Mouse (Mus musculus): ENCODE results near the gene Gm42372.

The Gm42372 gene

DNA sequence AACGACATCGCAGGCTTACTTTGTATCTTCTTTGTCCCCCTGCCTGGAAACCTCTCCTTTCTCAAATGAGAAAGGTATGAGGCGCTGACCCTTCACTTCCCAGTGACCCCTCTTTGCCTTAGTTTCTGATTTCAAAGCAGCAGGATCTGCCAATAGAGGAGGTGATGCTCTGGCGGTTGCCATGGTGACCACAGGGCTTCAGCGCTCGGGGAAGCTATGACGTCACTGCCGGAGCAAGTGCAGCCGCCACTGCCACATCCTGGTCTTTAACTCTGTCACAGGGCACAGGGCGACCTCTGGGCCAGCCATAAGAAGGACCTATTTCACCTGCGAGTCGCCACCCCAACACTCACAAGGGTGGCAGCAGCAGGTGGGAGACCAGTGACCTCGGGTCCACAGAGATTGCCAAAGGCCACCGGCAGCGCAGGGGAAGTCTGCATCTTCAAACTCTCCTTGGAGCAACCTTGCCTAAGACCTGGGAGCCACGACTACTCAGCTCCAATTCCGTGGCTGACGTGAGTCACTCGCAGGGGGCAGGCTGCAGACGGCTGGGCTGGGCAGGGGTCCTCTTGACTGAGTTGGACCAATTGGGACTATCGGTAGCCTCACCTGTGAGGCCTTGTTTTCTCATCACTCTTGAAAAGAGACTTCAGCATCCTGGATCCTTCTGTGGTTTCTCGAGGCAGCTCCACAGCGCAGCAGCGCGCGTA is at the start of gene Gm42372:
TSS of gene Gm42372 (plus strand) at position 228 of the 710 bp plus-strand sequence.
- in situ Hi-C loops (cut with MboI, MseI): no loop called here

DNA sequence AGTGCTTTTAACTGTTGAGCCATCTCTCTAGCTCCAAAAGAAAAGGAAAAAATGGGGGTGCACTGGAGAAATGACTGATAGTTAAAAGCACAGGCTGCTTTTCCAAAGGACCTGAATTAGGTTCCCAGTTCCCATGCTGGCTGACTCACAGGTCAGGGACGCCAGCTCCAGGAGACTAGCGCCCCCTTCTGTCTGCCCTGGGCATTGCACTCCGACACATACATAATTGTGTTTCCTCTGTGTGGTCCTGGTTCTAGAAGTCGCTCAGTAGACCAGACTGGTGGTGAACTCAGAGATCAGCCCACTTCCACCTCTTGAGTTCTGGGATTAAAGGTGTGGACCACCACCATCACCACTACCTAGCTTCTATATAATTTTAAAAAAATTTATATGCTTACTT is 45.6 kb upstream of the Gm42372 start:
- in situ Hi-C loops (cut with MboI, MseI): no loop called here

- in situ Hi-C loops (cut with MboI, MseI): no loop called here
These were observed 44.6 kb upstream of the Gm42372 start for GRCm38 (mm10) chr7:16938117-16938791.

DNA sequence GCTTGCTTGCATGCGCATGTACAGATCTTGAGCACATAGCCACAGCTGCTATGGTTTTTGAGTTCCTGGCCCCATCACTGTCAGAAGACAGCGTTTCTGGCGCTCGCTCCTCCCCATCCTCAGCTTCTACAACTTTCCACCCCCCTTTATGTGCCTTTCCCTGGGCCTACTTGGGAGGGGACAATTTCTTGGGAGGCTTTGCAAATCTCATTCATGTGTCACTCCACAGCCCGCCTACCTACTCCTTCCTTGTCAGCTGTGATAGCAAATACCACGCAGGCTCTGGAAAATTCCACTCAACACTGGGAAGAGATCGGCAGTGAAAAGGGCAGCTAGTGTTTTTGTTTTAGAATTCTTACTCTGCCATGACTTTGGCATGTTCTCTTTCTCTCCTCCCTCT is 42.6 kb upstream of the Gm42372 start:
- in situ Hi-C loops (cut with MboI, MseI): no loop called here

DNA sequence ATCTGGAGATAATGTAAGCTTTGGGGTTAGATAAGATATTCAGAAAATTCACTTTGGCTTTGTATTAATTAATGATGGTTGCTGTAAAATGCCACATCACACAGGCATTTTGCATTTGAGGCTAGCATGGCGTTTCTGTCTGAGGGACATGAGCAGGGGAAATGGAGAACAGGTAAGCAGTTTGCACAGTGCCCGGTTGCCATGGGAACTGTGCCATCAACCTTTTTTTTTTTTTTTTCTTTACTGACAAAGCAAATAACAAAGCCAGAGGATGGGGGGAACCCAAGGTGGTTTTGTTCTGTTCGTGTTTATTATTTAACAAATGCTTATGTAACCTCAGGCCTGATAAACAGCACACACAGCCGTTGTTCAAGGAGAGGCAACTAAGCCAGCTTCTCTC is 40.0 kb upstream of the Gm42372 start:
- in situ Hi-C loops (cut with MboI, MseI): no loop called here

DNA sequence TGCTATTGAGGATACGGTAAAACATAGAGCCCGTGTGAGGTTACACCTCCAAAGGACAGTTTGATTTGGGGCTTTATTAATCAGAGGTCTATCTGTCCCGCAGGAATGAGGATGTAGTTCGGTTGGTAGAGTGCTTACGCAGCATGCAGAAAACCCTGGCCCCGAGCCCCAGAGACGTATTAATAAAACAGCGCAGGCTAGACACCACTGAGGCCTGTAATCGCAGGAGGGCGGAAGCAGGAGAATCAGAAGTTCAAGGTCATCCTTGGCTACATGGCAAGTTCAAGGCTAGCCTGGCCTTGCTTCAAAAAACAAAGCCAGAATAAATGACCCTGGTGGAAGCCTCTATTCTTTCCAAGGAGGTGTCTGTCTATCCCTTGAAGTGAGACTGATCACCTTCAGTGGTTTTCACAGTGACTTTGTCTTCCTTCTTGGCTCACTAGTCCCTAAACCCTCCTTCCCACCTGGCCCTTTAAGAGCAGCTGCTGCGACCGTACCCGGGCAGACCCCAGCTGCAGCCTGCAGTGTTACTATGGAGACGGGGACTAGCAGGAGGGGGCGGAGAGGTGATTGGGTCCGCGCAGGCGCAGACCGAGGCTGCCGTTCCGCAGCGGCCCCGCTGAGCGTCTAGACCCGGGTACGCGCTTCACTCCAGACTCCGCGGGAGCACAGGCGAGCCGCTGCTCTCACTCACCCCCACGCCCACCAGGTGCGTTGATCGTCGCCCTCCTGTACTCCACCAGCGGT is 38.7 kb upstream of the Gm42372 start, which contains the start of gene Pnmal2:
TSS of gene Pnmal2 (plus strand) at position 622 of the 747 bp plus-strand sequence.
- in situ Hi-C loops (cut with MboI, MseI): no loop called here

DNA sequence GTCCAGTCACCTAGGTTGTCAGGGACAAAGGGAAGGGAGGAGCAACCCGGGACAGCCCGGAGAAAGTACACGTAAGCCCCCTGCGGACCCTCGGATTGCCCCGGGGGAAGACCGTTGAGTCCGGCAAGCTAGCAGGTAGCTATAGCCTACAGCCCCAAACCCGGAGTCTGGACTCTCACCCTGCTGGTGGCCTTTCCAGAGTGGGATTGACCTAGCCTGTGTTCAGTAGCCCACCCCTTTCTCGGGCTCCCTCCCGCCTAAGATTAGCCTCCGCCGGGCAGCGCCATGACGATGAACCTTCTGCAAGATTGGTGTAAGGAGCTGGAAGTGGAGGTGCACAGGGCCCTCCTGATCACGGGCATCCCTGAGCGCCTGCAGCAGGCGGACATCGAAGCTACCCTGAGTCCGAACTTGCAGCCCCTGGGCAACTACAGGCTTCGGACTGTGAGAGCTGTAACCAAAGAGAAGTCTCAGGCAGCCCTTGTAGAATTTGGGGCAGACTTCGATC is 38.0 kb upstream of the Gm42372 start:
- in situ Hi-C loops (cut with MboI, MseI): no loop called here

DNA sequence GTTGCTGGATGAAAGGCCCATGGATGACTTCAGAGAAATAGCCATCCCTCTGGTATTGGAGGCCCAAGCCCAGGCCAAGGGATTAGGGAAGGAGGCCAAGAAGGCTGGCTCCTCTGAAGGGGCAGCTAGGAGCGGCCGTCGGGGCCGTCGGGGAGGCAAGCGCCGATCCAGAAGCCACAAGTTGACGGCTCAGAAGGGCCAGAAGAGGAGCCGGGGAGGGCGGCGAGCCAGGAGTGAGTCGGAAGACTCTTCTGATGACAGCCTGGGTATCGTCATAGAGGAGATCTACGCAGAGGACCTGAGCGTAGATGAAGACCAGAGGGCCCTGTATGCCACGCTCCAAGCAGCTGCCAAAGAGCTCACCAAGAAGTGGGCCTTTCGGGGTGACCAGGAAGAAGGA is 37.5 kb upstream of the Gm42372 start:
- in situ Hi-C loops (cut with MboI, MseI): no loop called here

DNA sequence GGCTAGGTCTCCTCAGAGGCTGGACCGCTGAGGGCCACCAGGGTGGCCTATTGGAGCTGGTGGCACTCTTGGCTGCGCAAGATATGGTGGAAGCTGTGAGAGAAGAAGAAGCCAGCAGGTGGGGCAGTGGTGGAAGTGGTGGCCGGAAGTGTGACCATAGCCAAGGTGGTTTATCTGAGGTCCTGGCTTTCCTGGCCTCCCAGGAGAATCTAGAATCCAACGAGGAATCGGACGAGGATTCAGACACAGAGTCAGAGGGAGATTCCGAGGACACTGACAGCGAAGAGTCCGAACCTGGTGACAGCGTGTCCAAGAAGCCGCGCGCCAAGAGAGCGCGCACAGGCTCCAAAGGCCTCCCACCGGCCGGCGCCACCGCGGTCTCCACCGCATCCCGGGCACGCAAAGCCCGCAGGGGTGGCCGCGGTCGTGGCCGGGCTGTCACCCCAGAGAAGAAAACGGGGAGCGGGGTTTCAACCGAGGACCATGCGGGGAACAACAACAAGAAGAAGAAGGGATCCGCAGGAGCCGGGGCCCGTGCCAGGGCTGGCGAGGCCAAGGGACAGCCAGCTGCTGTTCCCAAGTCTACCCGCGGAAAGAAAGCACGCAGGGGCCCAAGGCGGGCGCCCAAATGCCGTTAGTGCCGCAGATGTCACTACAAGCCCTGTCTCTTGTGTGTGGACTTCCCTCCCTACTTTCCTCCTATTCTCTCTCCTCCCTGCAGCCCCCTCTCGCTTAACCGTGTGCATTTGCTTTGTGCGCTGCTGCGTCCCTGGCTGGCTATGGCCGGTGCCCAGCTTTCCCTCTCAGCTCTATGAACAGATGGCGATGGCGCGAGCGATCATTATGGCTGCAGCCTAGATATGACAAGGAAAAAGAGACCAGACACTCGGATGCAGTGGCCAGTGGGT is 36.2 kb upstream of the Gm42372 start:
- in situ Hi-C loops (cut with MboI, MseI): no loop called here

- in situ Hi-C loops (cut with MboI, MseI): no loop called here
These were observed 35.5 kb upstream of the Gm42372 start for GRCm38 (mm10) chr7:16947349-16947895.

- in situ Hi-C loops (cut with MboI, MseI): no loop called here
These were observed 34.9 kb upstream of the Gm42372 start for GRCm38 (mm10) chr7:16947959-16948361.

- in situ Hi-C loops (cut with MboI, MseI): no loop called here
These were observed 33.9 kb upstream of the Gm42372 start for GRCm38 (mm10) chr7:16948923-16949458.

DNA sequence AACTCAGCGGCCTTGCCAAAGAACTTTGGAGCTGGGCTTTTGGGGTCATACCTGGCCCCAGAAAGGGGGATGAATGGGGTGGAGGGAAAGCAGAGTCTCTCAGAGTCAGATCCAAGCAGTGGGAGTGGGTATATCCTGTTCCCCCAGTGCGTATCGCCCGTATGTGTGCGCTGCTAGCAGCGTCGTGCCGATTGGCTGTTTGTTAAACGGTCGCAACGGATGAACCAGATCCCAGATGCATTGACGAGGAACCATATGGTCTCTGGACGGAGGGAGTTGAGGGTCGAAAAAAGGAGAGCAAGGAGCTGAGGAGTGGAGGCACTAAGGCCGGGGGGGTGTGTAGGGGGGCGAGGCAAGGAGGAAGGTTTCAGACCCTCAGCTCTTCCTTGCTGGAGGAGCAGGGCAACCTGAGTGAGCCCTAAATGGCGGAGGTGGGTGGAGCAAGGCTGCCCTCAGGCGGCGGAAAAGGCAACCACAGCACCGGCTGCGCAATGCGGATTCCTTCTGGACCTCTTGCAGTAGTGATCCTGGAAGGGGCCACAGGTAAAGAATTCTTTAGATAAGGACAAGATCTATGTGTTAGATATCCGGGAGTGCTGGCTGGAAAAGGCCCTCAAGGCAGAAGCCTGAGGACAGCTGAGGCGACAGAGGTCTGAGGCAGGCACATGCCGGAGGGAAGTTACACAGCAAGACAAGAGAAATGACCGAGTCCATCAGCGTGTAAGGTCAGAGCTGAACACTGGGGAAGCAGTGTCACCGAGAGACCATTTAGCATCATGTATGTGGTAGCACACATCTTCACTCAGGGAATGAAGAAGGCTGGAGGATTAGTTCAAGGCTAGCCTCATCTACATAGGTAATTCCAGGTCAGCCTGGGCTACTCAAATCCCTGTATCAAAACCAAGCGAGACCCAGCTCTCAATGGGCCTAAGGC is 32.7 kb upstream of the Gm42372 start:
- in situ Hi-C loops (cut with MboI, MseI): loop anchor here (5.0 kb wide), 2 partner anchors 47 to 107 kb away; no protein-coding TSS in a partner anchor

GRCm38 (mm10) chr7:16950861-16951635 is 31.8 kb upstream of the Gm42372 start:
- in situ Hi-C loops (cut with MboI, MseI): loop anchor here (5.0 kb wide), 2 partner anchors 46 to 106 kb away; no protein-coding TSS in a partner anchor

DNA sequence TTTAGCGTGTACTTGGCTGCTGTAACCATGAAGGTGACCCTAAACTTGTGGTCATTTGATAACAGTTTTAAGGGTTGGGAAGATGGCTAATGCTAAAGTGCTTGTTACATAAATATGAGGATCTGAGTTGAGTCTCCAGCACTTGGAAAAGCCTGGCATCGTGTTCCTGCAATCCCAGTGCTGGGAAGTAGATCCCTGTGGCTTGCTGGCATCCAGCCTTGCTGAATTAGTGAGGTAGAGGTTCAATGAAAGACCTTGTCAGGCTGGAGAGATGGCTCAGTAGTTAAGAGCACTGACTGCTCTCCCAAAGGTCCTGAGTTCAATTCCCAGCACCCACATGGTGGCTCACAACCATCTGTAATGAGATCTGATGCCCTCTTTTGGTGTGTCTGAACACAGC is 29.1 kb upstream of the Gm42372 start:
- in situ Hi-C loops (cut with MboI, MseI): loop anchor here (5.0 kb wide), 2 partner anchors 44 to 104 kb away; no protein-coding TSS in a partner anchor

GRCm38 (mm10) chr7:16955712-16956111 is 27.2 kb upstream of the Gm42372 start:
- in situ Hi-C loops (cut with MboI, MseI): no loop called here

DNA sequence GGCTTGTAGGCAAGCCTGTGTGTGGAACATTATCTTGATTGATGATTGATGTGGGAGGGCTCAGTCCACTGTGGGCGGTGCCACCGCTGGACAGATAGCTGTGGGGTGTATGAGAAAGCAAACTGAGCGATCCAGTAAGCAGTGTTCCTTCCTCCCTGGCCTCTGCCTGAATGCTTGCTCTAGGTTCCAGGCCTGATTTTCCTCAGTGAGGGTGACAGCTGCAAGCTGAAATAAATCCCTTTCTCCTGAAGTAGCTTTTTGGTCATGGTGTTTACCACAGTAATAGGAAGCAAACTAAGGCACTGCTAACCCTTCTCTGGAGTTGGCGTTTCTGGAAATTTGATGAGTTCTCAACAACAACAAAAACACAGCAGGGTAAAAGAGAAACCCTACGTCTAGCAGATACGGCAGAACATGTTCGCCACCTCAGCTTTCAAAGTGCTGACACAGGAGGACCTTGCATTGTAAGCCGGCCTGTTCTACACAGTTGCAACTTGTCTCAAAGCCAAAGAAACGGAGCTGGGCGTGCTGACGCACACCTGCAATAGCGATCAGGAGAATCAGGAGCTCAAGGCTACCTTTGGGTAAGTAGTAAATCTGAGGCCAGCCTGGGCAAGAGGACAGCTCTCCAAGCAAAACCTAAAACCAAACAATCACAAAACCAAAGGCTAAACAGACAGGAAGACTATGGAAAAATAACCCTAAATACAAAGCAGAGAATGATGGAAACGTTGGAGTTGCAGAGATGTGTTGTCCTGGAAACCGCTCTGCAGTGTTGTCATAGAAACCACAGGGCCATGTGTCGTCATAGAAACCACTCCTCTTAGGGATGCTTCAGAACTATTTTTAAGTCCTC is 26.2 kb upstream of the Gm42372 start:
- in situ Hi-C loops (cut with MboI, MseI): no loop called here
